Comparison of ENCODE assay signal across 10 mouse cellular contexts in the genomic region with DNA sequence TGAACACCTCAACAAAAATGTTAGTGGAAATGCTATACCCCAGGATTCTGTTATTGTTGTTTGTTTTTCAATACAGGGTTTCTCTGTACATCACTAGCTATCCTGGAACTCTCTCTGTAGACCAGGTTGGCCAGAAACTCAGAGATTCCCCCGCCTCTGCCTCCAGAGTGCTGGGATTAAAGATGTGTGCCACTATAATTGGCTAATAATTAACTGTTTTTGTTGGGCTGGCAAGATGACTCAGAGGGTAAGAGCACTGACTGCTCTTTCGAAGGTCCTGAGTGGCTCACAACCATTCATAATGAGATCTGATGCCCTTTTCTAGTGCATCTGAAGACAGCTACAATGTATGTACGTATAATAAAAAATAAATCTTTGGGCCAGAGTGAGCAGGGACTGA.
"Had no signal": no experiment of that assay in that cellular context is flagged by ENCODE, and none has a peak within 500 bp of the region (broad histone marks: within the 10 kb centered on the region; RNA-seq: fewer than 3 reads in every experiment).

No protein-coding gene starts in this region.

- H3K4me2 ChIP-seq: limb, embryonic 13.5 days; liver, embryonic 13.5 days; midbrain, embryonic 13.5 days had no signal

- H3K9ac ChIP-seq: limb, embryonic 13.5 days; liver, embryonic 13.5 days; midbrain, embryonic 13.5 days had no signal

- ATAC-seq: lung, postnatal 0 days; midbrain, embryonic 13.5 days had no signal

- H3K4me1 ChIP-seq: limb, embryonic 13.5 days; midbrain, embryonic 13.5 days had no signal

- DNase-seq: kidney, postnatal 10 days; left cerebral cortex, postnatal 4 days; liver, embryonic 13.5 days; lung, adult 18-20 months; lung, postnatal 36 days; thymus, postnatal 4 days had no signal

- H3K27ac ChIP-seq: limb, embryonic 13.5 days; liver, embryonic 13.5 days; midbrain, embryonic 13.5 days; stomach, postnatal 0 days had no signal

- H3K9me3 ChIP-seq: liver, embryonic 13.5 days; midbrain, embryonic 13.5 days had no signal

- H3K27me3 ChIP-seq: limb, embryonic 13.5 days; liver, embryonic 13.5 days; midbrain, embryonic 13.5 days had no signal

- H3K4me3 ChIP-seq: limb, embryonic 13.5 days; liver, embryonic 13.5 days; midbrain, embryonic 13.5 days had no signal
